Mouse (Mus musculus) midbrain, embryonic 14.5 days (tissue): ENCODE measurements around the gene Crabp1. TPM values are rescaled to one million over a fixed set of nuclear protein-coding genes. Genes with fewer than 3 reads are reported as not detected.

Experiments
- ATAC-seq: fragments of 200-750 bp; cut with Nextera tagmentation; 2 replicates; pipeline ENCODE4 v1.8.0; 2017; ENCODE audit warnings: moderate number of reproducible peaks, moderate library complexity; ENCODE audit not compliant: low FRiP score, low TSS enrichment
- DNase-seq: peaks from one replicate; pipeline ENCODE4 v3.0.0-alpha.2; 2015
- H3K27ac ChIP-seq: fragments of 300-500 bp; sonication (generic); replicated peaks from 2 replicates; pipeline ENCODE4 v1.5.1; 2014; ENCODE audit warnings: mild to moderate bottlenecking, low read depth, low read length, moderate library complexity
- H3K27me3 ChIP-seq: fragments of 300-500 bp; sonication (generic); 2 replicates; pipeline ENCODE4 v1.6.1; 2014; ENCODE audit warnings: low read length, control low read depth, mixed read lengths; ENCODE audit not compliant: control insufficient read depth, insufficient read depth
- H3K36me3 ChIP-seq: fragments of 300-500 bp; sonication (generic); 2 replicates; pipeline ENCODE4 v1.6.1; 2014; ENCODE audit warnings: low read length, control low read depth; ENCODE audit not compliant: control insufficient read depth, insufficient read depth
- H3K4me1 ChIP-seq: fragments of 300-500 bp; sonication (generic); 2 replicates; pipeline ENCODE4 v1.6.1; 2014; ENCODE audit warnings: mild to moderate bottlenecking, antibody characterized with exemption, low read length, control low read depth; ENCODE audit not compliant: control insufficient read depth, insufficient read depth
- H3K4me2 ChIP-seq: fragments of 300-500 bp; sonication (generic); 2 replicates; pipeline ENCODE4 v1.6.1; 2014; ENCODE audit warnings: mild to moderate bottlenecking, low read length, moderate library complexity
- H3K4me3 ChIP-seq: fragments of 300-500 bp; sonication (generic); replicated peaks from 2 replicates; pipeline ENCODE4 v1.5.1; 2014; ENCODE audit warnings: low read depth, low read length
- H3K9ac ChIP-seq: fragments of 300-500 bp; sonication (generic); replicated peaks from 2 replicates; pipeline ENCODE4 v1.6.1; 2014; ENCODE audit warnings: mild to moderate bottlenecking, low read length, moderate library complexity
- H3K9me3 ChIP-seq: fragments of 300-500 bp; sonication (generic); 2 replicates; pipeline ENCODE4 v1.6.1; 2016; ENCODE audit warnings: low read length, control low read depth, mixed read lengths; ENCODE audit not compliant: control insufficient read depth
- WGBS: fragments of 180-500 bp; shearing (Covaris S2); extraction: QIAGEN DNeasy Blood & Tissue Kit; methylation state at CpG from one replicate; pipeline ENCODE4 v1.1.7; 2014; 5-methylcytosine and 5-hydroxymethylcytosine counted together
- polyA plus RNA-seq: library from polyadenylated mRNA; unstranded; fragments of >200 nt; fragmentation: Nextera tagmentation; extraction: Ambion mirVana; gene quantifications from 2 replicates; pipeline ENCODE4 v1.2.1, GENCODE M21; 2014

The Crabp1 gene
- 34.8 and 35.1 TPM in 2 replicates for polyA plus RNA-seq

DNA sequence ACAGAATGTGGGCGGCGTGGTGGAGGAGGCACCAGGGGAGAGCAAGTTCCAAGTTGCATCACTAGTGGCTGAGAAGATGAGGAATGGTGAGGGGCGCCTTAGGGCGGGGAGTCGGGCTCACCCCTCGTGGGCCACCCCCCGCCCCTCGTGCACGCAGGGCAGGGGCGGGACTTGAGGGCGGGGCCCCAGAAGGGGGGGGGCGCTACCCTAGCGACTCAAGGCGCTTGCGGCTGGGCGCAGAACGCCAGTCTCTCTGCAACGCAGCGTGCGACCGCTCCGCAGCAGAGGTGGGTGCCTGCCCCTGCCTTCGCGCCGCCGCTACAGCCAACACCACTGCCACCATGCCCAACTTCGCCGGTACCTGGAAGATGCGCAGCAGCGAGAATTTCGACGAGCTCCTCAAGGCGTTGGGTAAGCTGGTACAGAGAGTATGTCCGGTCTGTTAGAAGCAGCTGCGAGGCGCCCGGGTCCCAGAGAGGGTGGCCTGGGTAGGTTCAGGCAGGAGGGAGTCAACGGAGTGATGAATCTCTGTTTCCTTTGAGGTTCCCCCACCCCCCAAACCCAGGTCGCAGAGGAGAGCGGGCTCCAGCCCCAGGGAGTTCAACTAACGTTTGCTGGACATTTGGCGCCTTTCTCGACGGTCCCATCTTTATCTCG, at the start of gene Crabp1:
Gene Crabp1 (plus strand): TSS at position 188 of the 657 bp plus-strand sequence.
- peak within 1 kb of the TSS; percentile 37 for H3K4me3 ChIP-seq
- H3K4me1 ChIP-seq, result peaks cover 16% of the 10 kb centered on the region
- ATAC-seq, result no peak
- peak within 1 kb of the TSS; percentile 59 for H3K4me2 ChIP-seq
- peaks cover 43% of the 10 kb centered on the region for H3K27me3 ChIP-seq
- no peaks in the 10 kb centered on the region for H3K36me3 ChIP-seq
- peak; percentile 49 for DNase-seq
- H3K9ac ChIP-seq, result peak within 1 kb of the TSS; percentile 20
- under 1% methylated on average over 43 of the region's 45 CpGs for WGBS
- H3K9me3 ChIP-seq, result no peaks in the 10 kb centered on the region
- no peak within 1 kb of the TSS for H3K27ac ChIP-seq

DNA sequence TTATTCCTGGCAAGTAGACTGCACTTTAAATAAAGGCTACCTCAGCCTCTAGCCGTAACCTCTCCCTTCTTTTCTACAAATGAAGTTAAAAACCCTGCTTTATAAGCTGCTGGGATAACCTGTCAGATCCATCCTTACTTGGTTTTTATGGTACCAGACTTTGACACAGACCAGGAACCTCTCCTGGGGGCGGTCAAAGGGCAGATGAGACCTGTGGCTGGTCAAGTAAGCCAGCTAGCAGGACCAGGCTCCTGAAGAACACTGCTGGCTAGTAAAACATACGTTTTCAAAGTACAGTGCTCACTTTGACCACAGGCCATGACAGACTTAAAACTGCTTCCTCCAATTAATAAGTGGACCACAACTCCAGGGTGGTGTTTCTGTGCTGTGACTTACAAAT, 48.8 kb upstream of the Crabp1 start:
- WGBS, result 89% methylated on average over 3 of the region's 3 CpGs
- H3K36me3 ChIP-seq, result peaks cover 77% of the 10 kb centered on the region
- H3K27me3 ChIP-seq, result no peaks in the 10 kb centered on the region
- ATAC-seq (no peak), DNase-seq (no peak)
- H3K9ac ChIP-seq, result no peak overlapping the region
- no peaks in the 10 kb centered on the region for H3K9me3 ChIP-seq
- H3K27ac ChIP-seq, result no peak overlapping the region
- H3K4me3 ChIP-seq, result no peak overlapping the region
- H3K4me1 ChIP-seq, result no peaks in the 10 kb centered on the region
- no peak overlapping the region for H3K4me2 ChIP-seq

DNA sequence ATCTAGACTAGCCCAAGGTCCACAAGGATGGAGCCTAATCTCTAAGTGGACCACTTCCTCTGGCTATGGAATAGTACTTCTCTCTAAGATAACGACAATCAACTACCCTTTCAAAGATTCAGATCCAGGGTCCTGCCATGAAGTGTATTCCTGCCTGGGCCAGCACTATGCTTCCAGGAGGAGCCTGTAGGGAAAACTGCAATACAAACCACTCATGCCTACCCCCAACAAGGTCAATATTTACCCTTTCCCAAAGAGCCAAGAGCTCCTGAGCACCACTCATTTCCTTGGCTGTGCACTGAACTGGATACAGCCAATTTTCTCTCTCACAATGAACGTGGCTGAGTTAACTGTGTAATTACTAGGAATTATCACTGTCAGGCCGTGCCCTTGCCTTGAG, 47.0 kb upstream of the Crabp1 start:
- no peak overlapping the region for H3K27ac ChIP-seq
- no peak for DNase-seq
- no peaks in the 10 kb centered on the region for H3K9me3 ChIP-seq
- no peak overlapping the region for H3K9ac ChIP-seq
- no peaks in the 10 kb centered on the region for H3K27me3 ChIP-seq
- 90% methylated on average over 3 of the region's 3 CpGs for WGBS
- H3K4me1 ChIP-seq, result no peaks in the 10 kb centered on the region
- no peak overlapping the region for H3K4me3 ChIP-seq
- no peak overlapping the region for H3K4me2 ChIP-seq
- H3K36me3 ChIP-seq, result peaks cover 75% of the 10 kb centered on the region
- ATAC-seq, result no peak

DNA sequence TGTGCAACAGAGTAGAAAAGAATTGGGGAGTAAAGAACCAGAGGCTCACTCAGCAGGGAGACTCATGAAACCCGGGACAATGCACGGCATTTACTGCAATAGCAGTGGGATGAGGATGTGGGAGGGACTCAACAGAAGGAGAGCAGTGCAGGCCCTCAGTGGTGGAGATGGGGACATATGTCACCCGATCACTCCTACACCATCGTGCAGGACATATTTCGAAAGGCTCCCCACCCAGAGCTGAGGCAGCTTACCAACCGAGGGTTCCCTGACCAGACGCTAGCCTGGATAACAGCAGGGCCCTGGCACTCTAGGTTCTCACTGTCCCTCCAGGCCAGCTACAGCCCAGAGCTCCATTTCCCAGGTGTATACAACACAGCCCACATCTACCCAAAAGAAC, 42.4 kb upstream of the Crabp1 start:
- H3K4me2 ChIP-seq, result no peak overlapping the region
- H3K4me3 ChIP-seq, result no peak overlapping the region
- no peaks in the 10 kb centered on the region for H3K9me3 ChIP-seq
- H3K9ac ChIP-seq, result no peak overlapping the region
- 97% methylated on average over 7 of the region's 7 CpGs for WGBS
- no peaks in the 10 kb centered on the region for H3K4me1 ChIP-seq
- H3K27me3 ChIP-seq, result no peaks in the 10 kb centered on the region
- DNase-seq (no peak), ATAC-seq (no peak)
- no peak overlapping the region for H3K27ac ChIP-seq
- peaks cover 87% of the 10 kb centered on the region for H3K36me3 ChIP-seq

DNA sequence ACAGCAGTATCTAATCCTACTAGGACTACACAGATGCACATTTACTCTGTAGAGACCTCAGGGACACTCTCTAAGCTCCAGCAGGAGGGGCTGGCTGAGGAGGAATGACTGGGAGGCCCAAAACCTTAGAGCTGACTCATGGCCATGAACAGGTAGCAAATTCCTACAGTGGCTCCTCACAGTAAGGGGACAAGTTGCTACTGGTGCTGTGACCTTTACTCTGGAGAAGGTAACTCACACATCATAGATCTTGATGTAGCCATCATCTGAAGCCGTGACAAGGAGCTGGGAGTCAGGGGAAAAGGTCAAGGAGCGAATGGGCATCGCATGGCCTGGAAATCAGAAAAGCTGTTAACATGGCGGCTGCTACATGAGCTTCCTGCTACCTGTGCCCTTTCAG, 42.0 kb upstream of the Crabp1 start:
- no peak overlapping the region for H3K4me3 ChIP-seq
- H3K36me3 ChIP-seq, result peaks cover 89% of the 10 kb centered on the region

DNA sequence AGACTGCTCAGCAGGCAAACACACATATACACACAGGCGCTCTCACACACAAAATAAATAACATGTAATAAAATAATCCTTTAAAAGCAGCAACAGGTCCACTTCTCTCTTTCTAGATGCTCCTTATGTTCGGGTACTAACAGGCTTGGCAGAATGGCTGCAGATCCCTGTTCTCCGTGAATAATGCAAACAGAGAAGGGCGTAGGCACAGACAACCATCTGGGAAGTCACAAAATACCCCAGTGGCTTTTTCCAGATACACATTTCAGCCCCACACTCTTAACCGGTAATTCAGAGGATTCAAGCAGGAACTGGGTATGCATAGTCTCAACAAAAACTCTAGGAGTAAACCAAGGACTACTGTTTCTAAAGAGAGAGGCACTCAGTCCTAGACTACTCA, 38.2 kb upstream of the Crabp1 start:
- 85% methylated on average over 5 of the region's 5 CpGs for WGBS
- Histone ChIP-seq H3K4me2 (no peak overlapping the region), H3K27ac (no peak overlapping the region), H3K4me3 (no peak overlapping the region), H3K9me3 (no peaks in the 10 kb centered on the region), H3K4me1 (no peaks in the 10 kb centered on the region), H3K9ac (no peak overlapping the region), H3K36me3 (peaks cover 87% of the 10 kb centered on the region), H3K27me3 (no peaks in the 10 kb centered on the region)
- DNase-seq (no peak), ATAC-seq (no peak)

More for the DNA sequence above, 42.0 kb upstream of the Crabp1 start:
- H3K27ac ChIP-seq, result no peak overlapping the region
- 96% methylated on average over 4 of the region's 4 CpGs for WGBS
- H3K4me2 ChIP-seq, result no peak overlapping the region
- ATAC-seq (no peak), DNase-seq (no peak)
- no peaks in the 10 kb centered on the region for H3K9me3 ChIP-seq
- H3K9ac ChIP-seq, result no peak overlapping the region
- no peaks in the 10 kb centered on the region for H3K4me1 ChIP-seq
- no peaks in the 10 kb centered on the region for H3K27me3 ChIP-seq

DNA sequence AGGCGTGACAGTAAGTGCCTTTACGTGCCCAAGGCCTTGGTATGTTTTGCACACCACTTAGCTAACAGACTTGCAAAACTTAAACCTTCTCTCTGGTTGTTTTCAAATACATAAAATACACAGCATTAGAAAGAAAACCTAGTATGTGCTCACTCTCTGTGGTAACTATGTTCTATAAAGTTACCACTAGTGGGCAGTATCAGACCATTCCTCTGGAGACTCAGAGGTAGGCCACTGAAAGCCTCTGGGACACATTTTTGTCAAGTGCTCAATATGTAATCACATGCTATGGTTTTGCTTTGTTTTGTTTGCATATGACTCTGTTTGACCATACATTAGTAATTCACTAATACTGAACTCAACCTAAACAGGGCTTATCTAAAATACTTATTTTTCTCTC, 32.4 kb upstream of the Crabp1 start:
- no peak overlapping the region for H3K4me2 ChIP-seq
- 88% methylated on average over 2 of the region's 2 CpGs for WGBS

DNA sequence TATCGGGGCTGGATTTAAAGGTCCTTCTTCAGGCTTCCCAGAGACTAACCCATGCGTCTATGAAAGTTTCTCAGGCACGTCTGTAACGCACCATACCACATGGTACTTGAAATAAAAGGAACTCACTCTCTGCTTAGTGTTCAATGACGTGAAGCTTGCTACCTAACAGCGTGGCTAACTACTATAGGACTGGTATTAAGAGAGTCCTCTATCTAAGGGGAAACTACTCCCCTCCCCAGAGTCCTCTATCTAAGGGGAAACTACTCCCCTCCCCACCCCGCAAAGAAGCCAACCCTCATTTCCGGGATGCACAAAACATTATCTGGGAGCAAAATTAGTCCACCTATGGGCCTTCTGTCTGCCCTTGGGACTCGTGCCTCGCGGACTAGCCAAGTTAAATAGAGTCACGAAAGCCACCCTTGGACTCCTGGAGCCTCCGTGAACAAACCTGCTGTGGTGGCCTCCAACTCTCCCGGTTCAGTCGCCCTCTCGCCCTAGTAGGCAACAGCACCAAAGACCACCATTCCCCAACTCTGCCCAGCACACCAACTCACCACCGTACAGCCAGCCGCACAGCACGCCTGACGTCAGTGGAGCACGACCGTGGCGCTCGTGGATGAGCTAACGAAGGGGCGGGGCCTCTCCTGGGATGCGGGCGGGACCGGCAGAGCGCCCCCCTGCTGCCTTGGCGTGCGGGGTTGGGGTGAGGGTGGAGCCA, 30.5 kb upstream of the Crabp1 start, which contains the start of gene Wdr61:
Gene Wdr61 (minus strand): TSS at position 599 of the 718 bp plus-strand sequence.
- H3K27ac ChIP-seq, result peak within 1 kb of the TSS; percentile 45; the same call in 1 of the 2 replicates
- H3K36me3 ChIP-seq, result peaks cover 15% of the 10 kb centered on the region
- no peaks in the 10 kb centered on the region for H3K27me3 ChIP-seq
- H3K9me3 ChIP-seq, result no peaks in the 10 kb centered on the region
- peak within 1 kb of the TSS; percentile 72 for H3K4me3 ChIP-seq
- WGBS, result 3% methylated on average over 32 of the region's 32 CpGs
- H3K4me2 ChIP-seq, result peak within 1 kb of the TSS; percentile 71
- H3K4me1 ChIP-seq, result peaks cover 9% of the 10 kb centered on the region
- peak; percentile 98 for DNase-seq
- peak; percentile 96 for ATAC-seq
- H3K9ac ChIP-seq, result peak within 1 kb of the TSS; percentile 61

More for the DNA sequence above, 32.4 kb upstream of the Crabp1 start:
- DNase-seq (peak; percentile 72), ATAC-seq (no peak)
- Histone ChIP-seq H3K9ac (no peak overlapping the region), H3K27me3 (no peaks in the 10 kb centered on the region), H3K9me3 (no peaks in the 10 kb centered on the region), H3K36me3 (peaks cover 32% of the 10 kb centered on the region), H3K4me3 (no peak overlapping the region), H3K4me1 (peaks cover 9% of the 10 kb centered on the region), H3K27ac (no peak overlapping the region)
